Mouse (Mus musculus) hindbrain, embryonic 14.5 days (tissue): Measurements from ENCODE around the gene Thsd1. TPM values are rescaled to one million over a fixed set of nuclear protein-coding genes. Genes with fewer than 3 reads are reported as not detected.
"Not testable (repeated sequence)": the region's sequence is repeated elsewhere in the genome, so short reads cannot be mapped to it uniquely, and the experiment has no call there.

ENCODE experiments used
- ATAC-seq: fragments of 200-750 bp; cut with Nextera tagmentation; 2 replicates; pipeline ENCODE4 v1.8.0; 2017; ENCODE audit warnings: moderate number of reproducible peaks, mild to moderate bottlenecking, moderate TSS enrichment, moderate library complexity; ENCODE audit not compliant: low FRiP score
- DNase-seq: peaks from one replicate; pipeline ENCODE4 v3.0.0-alpha.2; 2015; ENCODE audit warnings: low spot score
- H3K27ac ChIP-seq: fragments of 300-500 bp; sonication (generic); 2 replicates; pipeline ENCODE4 v1.5.1; 2014; ENCODE audit warnings: mild to moderate bottlenecking, moderate library complexity
- H3K27me3 ChIP-seq: fragments of 300-500 bp; sonication (generic); 2 replicates; pipeline ENCODE4 v1.6.1; 2014; ENCODE audit warnings: mild to moderate bottlenecking, low read length, mixed read lengths; ENCODE audit not compliant: control insufficient read depth, insufficient read depth
- H3K36me3 ChIP-seq: fragments of 300-500 bp; sonication (generic); replicated peaks from 2 replicates; pipeline ENCODE4 v1.6.1; 2014; ENCODE audit not compliant: control insufficient read depth, insufficient read depth
- H3K4me1 ChIP-seq: fragments of 300-500 bp; sonication (generic); replicated peaks from 2 replicates; pipeline ENCODE4 v1.6.1; 2014; ENCODE audit warnings: antibody characterized with exemption, low read length, mixed read lengths; ENCODE audit not compliant: control insufficient read depth, insufficient read depth
- H3K4me2 ChIP-seq: fragments of 300-500 bp; sonication (generic); replicated peaks from 2 replicates; pipeline ENCODE4 v1.6.1; 2014; ENCODE audit warnings: mild to moderate bottlenecking, moderate library complexity
- H3K4me3 ChIP-seq: fragments of 300-500 bp; sonication (generic); replicated peaks from 2 replicates; pipeline ENCODE4 v1.5.1; 2014; ENCODE audit warnings: mild to moderate bottlenecking, low read length
- H3K9ac ChIP-seq: fragments of 300-500 bp; sonication (generic); 2 replicates; pipeline ENCODE4 v1.6.1; 2014
- H3K9me3 ChIP-seq: fragments of 300-500 bp; sonication (generic); 2 replicates; pipeline ENCODE4 v1.6.1; 2016; ENCODE audit warnings: low read length; ENCODE audit not compliant: control insufficient read depth
- WGBS: fragments of 180-500 bp; shearing (Covaris S2); extraction: QIAGEN DNeasy Blood & Tissue Kit; methylation state at CpG from one replicate; pipeline ENCODE4 v1.1.7; 2014; 5-methylcytosine and 5-hydroxymethylcytosine counted together
- polyA plus RNA-seq: library from polyadenylated mRNA; unstranded; fragments of >200 nt; fragmentation: Nextera tagmentation; extraction: Ambion mirVana; gene quantifications from 2 replicates; pipeline ENCODE4 v1.2.1, GENCODE M21; 2014

Gene Thsd1
- polyA plus RNA-seq, 1 experiment from 2014 or later: 8.2 TPM

DNA sequence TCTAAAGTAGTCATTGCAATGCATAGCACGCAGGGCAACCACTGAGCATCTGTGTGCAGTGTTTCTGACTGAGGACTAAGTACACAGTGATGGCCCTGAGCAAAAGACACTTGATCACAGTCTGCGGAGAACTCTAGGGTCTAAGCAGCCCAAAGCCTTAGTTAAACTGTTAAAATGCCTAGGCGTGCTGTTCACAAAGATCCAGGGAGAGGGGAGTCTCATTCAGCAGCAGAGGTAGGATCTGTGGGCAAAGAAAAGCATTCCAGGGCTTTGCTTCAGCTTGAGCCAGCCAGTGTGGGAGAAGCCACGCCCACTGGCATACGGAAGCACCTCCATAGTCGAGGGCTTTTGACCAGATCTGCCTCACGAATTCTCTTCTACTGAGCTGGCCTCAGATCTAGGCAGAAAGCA, 75.8 kb downstream of the Thsd1 start:
- H3K9ac ChIP-seq: peak overlapping the region; percentile 28; the same call in 1 of the 2 replicates
- H3K27me3 ChIP-seq: no peaks in the 10 kb centered on the region
- H3K4me2 ChIP-seq: peak overlapping the region; percentile 38
- ATAC-seq (peak; percentile 82; the same call in 1 of the 2 replicates), DNase-seq (peak; percentile 45)
- no peak overlapping the region for H3K27ac ChIP-seq
- 18% methylated on average over 7 of the region's 7 CpGs for WGBS
- no peaks in the 10 kb centered on the region for H3K9me3 ChIP-seq
- no peaks in the 10 kb centered on the region for H3K4me1 ChIP-seq
- no peaks in the 10 kb centered on the region for H3K36me3 ChIP-seq
- H3K4me3 ChIP-seq: peak overlapping the region; percentile 21

DNA sequence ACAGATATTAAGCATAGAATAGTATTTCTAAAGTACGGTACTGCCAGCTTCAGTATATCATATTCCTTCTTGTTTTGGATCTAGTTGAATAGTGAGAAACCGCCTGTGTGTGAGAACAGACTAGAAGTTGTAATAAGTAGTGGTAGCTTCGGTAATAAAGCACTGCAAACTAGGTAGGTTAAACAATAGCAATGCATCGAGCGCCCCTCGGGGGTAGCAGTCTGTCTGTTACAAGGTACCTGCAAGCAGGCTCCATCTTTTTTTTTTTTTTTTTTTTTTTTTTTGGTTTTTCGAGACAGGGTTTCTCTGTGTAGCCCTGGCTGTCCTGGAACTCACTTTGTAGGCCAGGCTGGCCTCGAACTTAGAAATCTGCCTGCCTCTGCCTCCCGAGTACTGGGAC, 76.9 kb downstream of the Thsd1 start:
- not testable (repeated sequence) for H3K4me2 ChIP-seq, DNase-seq, H3K4me1 ChIP-seq, ATAC-seq, H3K4me3 ChIP-seq, H3K9me3 ChIP-seq, H3K36me3 ChIP-seq, H3K9ac ChIP-seq, H3K27ac ChIP-seq, H3K27me3 ChIP-seq
- 90% methylated on average over 8 of the region's 9 CpGs for WGBS

DNA sequence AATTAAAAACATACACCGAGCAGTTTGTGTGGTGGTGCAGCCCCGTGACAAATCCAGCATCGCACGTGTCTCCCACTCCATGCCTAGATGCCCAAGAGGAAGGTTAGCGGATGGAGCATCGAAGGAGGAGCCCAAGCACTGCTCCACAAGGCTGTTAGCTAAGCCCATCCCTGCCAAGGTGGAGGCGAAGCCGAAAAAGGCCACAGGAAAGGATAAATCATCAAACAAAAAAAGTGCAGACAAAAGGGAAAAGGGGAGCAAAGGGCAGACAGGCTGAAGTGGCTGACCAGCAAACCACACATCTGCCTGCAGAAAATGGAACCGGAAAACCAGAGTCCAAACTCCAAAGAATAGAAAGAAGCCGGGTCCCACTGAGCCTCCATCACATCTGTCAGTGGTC, 79.9 kb downstream of the Thsd1 start:
- Histone ChIP-seq H3K4me1 (no peaks in the 10 kb centered on the region), H3K4me3 (no peak overlapping the region), H3K27me3 (no peaks in the 10 kb centered on the region), H3K27ac (no peak overlapping the region), H3K4me2 (no peak overlapping the region), H3K9ac (no peak overlapping the region), H3K9me3 (no peaks in the 10 kb centered on the region), H3K36me3 (no peaks in the 10 kb centered on the region)
- ATAC-seq (no peak), DNase-seq (no peak)
- 85% methylated on average over 10 of the region's 10 CpGs for WGBS

Other genes with a start within 250 kb of the Thsd1 start
- 1.9 and 2.0 TPM in 2 replicates for gene Atp7b, start 167.0 kb upstream of the Thsd1 start, polyA plus RNA-seq
- gene Alg11, start 166.6 kb upstream of the Thsd1 start, polyA plus RNA-seq: 34.1 and 41.6 TPM in 2 replicates
- gene Nek5, start 102.3 kb upstream of the Thsd1 start, polyA plus RNA-seq: 1.3 and 1.7 TPM in 2 replicates
- 9.0 and 9.5 TPM in 2 replicates for gene Nek3, start 60.9 kb upstream of the Thsd1 start, polyA plus RNA-seq
- gene Ckap2, start 41.5 kb upstream of the Thsd1 start, polyA plus RNA-seq: 14.2 and 14.9 TPM in 2 replicates
- 40.7 and 41.8 TPM in 2 replicates for gene Vps36, start 34.5 kb upstream of the Thsd1 start, polyA plus RNA-seq
- gene Tpte, start 56.1 kb downstream of the Thsd1 start, polyA plus RNA-seq: not detected in 2 replicates
- 8.1 and 9.2 TPM in 2 replicates for gene Slc25a15, start 171.3 kb downstream of the Thsd1 start, polyA plus RNA-seq
- gene Mrps31, start 184.0 kb downstream of the Thsd1 start, polyA plus RNA-seq: 33.7 and 36.5 TPM in 2 replicates